ENCODE assay signal across 8 mouse cellular contexts in the genomic region with DNA sequence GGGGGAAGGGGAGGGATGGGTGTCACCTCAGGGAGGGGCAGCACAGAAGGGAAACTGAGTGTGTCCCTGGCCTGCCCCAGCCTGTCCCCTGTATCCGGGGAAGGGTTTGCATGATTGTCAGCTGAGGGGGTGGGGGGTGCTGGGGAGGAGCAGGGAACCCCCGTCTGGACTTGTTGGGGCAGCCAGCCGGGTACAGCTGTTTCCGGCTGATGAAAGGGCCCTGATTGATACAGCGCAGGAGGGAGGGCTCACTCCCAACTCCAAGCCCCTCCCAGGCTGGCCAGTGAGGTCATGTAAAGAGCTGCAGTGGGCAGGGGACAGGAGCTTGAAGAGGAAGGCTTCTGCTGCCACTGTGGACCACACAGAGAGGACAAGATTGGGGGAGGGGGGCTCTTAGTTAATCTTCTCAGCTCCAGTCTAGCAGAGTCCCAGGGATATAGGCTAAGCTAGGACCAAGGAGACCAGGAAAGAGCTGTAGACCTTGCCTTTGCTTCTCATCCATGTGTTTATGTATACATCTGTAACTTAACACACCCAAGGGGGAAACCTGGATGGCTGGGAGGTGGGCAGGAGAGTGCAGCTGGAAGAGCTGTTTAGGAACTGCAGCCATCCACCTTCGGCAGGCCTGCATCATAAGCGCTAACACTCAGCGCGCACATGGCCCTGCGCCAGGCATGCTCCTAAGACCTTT. TPM values are rescaled to one million over a fixed set of nuclear protein-coding genes. Genes with fewer than 3 reads are reported as not detected.
A peak's percentile ranks its signal among the peaks of the same experiment; 100 is the strongest.
DNase-seq lines count a peak whose midpoint lies in the region; ATAC-seq and TF ChIP-seq lines count a peak whose summit lies in the region.

No protein-coding gene starts in this region.

- H3K4me3 ChIP-seq in intestine, embryonic 16.5 days (ENCODE audit: low read length): no peak overlapping the region
- H3K4me3 ChIP-seq in lung, embryonic 14.5 days (ENCODE audit: low read depth, low read length): no peak overlapping the region
- no peak overlapping the region for H3K4me3 ChIP-seq in stomach, embryonic 14.5 days (ENCODE audit: low read depth, low read length)

- no peak for TF ChIP-seq CTCF in lung, embryonic 14.5 days (IDR thresholded peaks at IDR 0.05; ENCODE audit: low read depth)

- 0 out of 2 replicates have a peak overlapping the region, but pooled peaks have one; percentile 14 for H3K9ac ChIP-seq in intestine, embryonic 16.5 days (ENCODE audit: low read depth, low read length)
- no peak overlapping the region for H3K9ac ChIP-seq in lung, embryonic 14.5 days
- H3K9ac ChIP-seq in stomach, embryonic 14.5 days (replicated peaks; ENCODE audit: low read depth, low read length): no peak overlapping the region

- peak; percentile 88 for ATAC-seq in intestine, embryonic 16.5 days
- ATAC-seq in lung, embryonic 14.5 days (ENCODE audit: insufficient read depth): peak; percentile 96
- peak; percentile 85 for ATAC-seq in stomach, embryonic 14.5 days (ENCODE audit: insufficient number of reproducible peaks, insufficient read depth, low FRiP score, low read depth)
- ATAC-seq in frontal cortex, adult (ENCODE audit: low TSS enrichment): no peak

- H3K36me3 ChIP-seq in intestine, embryonic 16.5 days (ENCODE audit: control insufficient read depth, insufficient read depth, low read length): no peaks in the 10 kb centered on the region
- no peaks in the 10 kb centered on the region for H3K36me3 ChIP-seq in lung, embryonic 14.5 days (ENCODE audit: insufficient read depth)
- no peaks in the 10 kb centered on the region for H3K36me3 ChIP-seq in stomach, embryonic 14.5 days (ENCODE audit: control insufficient read depth, insufficient read depth, low read length)

- peak; percentile 19 for DNase-seq in gastrocnemius, postnatal 10 days
- no peak for DNase-seq in gastrocnemius, adult 18-20 months (ENCODE audit: low spot score)
- DNase-seq in forelimb bud, embryonic 11.5 days (ENCODE audit: low read depth, low spot score): peak; percentile 57
- DNase-seq in lung, embryonic 14.5 days: peak; percentile 90
- DNase-seq in left cerebral cortex, adult 8-10 months (ENCODE audit: low spot score in 2 of 2): no peak

- peaks cover 10% of the 10 kb centered on the region; the same call in 1 of the 2 replicates for H3K4me1 ChIP-seq in intestine, embryonic 16.5 days (ENCODE audit: control insufficient read depth, insufficient read depth, low read length)
- 0 out of 2 replicates have a peak, but pooled peaks cover 6% of the 10 kb centered on the region for H3K4me1 ChIP-seq in lung, embryonic 14.5 days (ENCODE audit: insufficient read depth)
- peaks cover 16% of the 10 kb centered on the region; the same call in 1 of the 2 replicates for H3K4me1 ChIP-seq in stomach, embryonic 14.5 days (ENCODE audit: control insufficient read depth, insufficient read depth, low read length)

- H3K27ac ChIP-seq in intestine, embryonic 16.5 days (ENCODE audit: low read length): 0 out of 2 replicates have a peak overlapping the region, but pooled peaks have one; percentile 17
- H3K27ac ChIP-seq in lung, embryonic 14.5 days (ENCODE audit: low read depth): peak overlapping the region; percentile 58
- peak overlapping the region; percentile 53; the same call in 1 of the 2 replicates for H3K27ac ChIP-seq in stomach, embryonic 14.5 days (ENCODE audit: low read length)

- no peaks in the 10 kb centered on the region for H3K9me3 ChIP-seq in intestine, embryonic 16.5 days (ENCODE audit: control insufficient read depth, low read length)
- no peaks in the 10 kb centered on the region for H3K9me3 ChIP-seq in lung, embryonic 14.5 days (ENCODE audit: low read depth, low read length)
- H3K9me3 ChIP-seq in stomach, embryonic 14.5 days (ENCODE audit: control insufficient read depth, low read depth, low read length): no peaks in the 10 kb centered on the region

- no peak overlapping the region for H3K4me2 ChIP-seq in intestine, embryonic 16.5 days (ENCODE audit: low read depth, low read length)
- peak overlapping the region; percentile 27; the same call in 1 of the 2 replicates for H3K4me2 ChIP-seq in lung, embryonic 14.5 days
- H3K4me2 ChIP-seq in stomach, embryonic 14.5 days (replicated peaks; ENCODE audit: low read depth, low read length): peak overlapping the region; percentile 20; the same call in 1 of the 2 replicates

- 26% methylated on average over 10 of the region's 10 CpGs for WGBS in intestine, embryonic 16.5 days
- 8% methylated on average over 10 of the region's 10 CpGs for WGBS in lung, embryonic 14.5 days
- 15% methylated on average over 10 of the region's 10 CpGs for WGBS in stomach, embryonic 14.5 days

- H3K27me3 ChIP-seq in intestine, embryonic 16.5 days (replicated peaks; ENCODE audit: control insufficient read depth, insufficient read depth, low read length): no peaks in the 10 kb centered on the region
- H3K27me3 ChIP-seq in lung, embryonic 14.5 days (ENCODE audit: insufficient read depth, low read length): no peaks in the 10 kb centered on the region
- no peaks in the 10 kb centered on the region for H3K27me3 ChIP-seq in stomach, embryonic 14.5 days (ENCODE audit: control insufficient read depth, insufficient read depth, low read length)

RNA-seq across cellular contexts. Expression of gene Vegfa, which starts 31.3 kb away (rescaled TPM):
- 100 to 1,000 TPM in 1 of 2 experiments, 10 to 100 TPM in 1; 73.8 to 125 TPM for total RNA-seq in gastrocnemius, postnatal 10 days (2021)
- 100 to 1,000 TPM in 1 of 2 experiments, 10 to 100 TPM in 1; 90.0 to 204 TPM for total RNA-seq in gastrocnemius, adult 18-20 months (2021)
- polyA plus RNA-seq in intestine, embryonic 16.5 days (2015; fragmentation: Nextera tagmentation; extraction: Ambion mirVana): 2.7 and 3.3 TPM in 2 replicates
- polyA plus RNA-seq in lung, embryonic 14.5 days (2014; fragmentation: Nextera tagmentation; extraction: Ambion mirVana): 6.6 and 7.7 TPM in 2 replicates
- 6.8 and 8.1 TPM in 2 replicates for polyA plus RNA-seq in stomach, embryonic 14.5 days (2014; fragmentation: Nextera tagmentation; extraction: Ambion mirVana)
- 10 to 100 TPM; 77.1 to 81.3 (median 79.9) TPM for total RNA-seq in left cerebral cortex, adult 8-10 months (2022)

RNA-seq across cellular contexts. Expression of gene Mrps18a, which starts 47.4 kb away (rescaled TPM):
- total RNA-seq in gastrocnemius, postnatal 10 days (2021): 10 to 100 TPM; 62.6 to 63.8 TPM
- total RNA-seq in gastrocnemius, adult 18-20 months (2021): 10 to 100 TPM; 86.2 to 99.1 TPM
- polyA plus RNA-seq in intestine, embryonic 16.5 days (2015; fragmentation: Nextera tagmentation; extraction: Ambion mirVana): 159 and 164 TPM in 2 replicates
- 147 and 149 TPM in 2 replicates for polyA plus RNA-seq in lung, embryonic 14.5 days (2014; fragmentation: Nextera tagmentation; extraction: Ambion mirVana)
- polyA plus RNA-seq in stomach, embryonic 14.5 days (2014; fragmentation: Nextera tagmentation; extraction: Ambion mirVana): 132 and 141 TPM in 2 replicates
- total RNA-seq in left cerebral cortex, adult 8-10 months (2022): 10 to 100 TPM; 85.2 to 92.1 (median 89.0) TPM

Comparison
In these comparisons a context has a peak if more than half of its experiments do, and no peak if none do; other contexts are left out.
1. DNase-seq: peak in gastrocnemius, postnatal 10 days (single experiment), forelimb bud, embryonic 11.5 days (single experiment) and lung, embryonic 14.5 days (single experiment); none in gastrocnemius, adult 18-20 months (single experiment) and left cerebral cortex, adult 8-10 months (0 of 2).
2. Peak in every context shown above with its lines, with median percentiles within 50 percentile points of each other: H3K27ac ChIP-seq.